Mouse (Mus musculus) testis, adult 2 months (tissue): Measurements from ENCODE around the gene Fam20c. TPM values are rescaled to one million over a fixed set of nuclear protein-coding genes. Genes with fewer than 3 reads are reported as not detected.

Source experiments
- H3K27ac ChIP-seq: fragments of 200-500 bp; 2 replicates; pipeline ENCODE4 v1.5.1; 2012; ENCODE audit warnings: low read depth, low read length; ENCODE audit not compliant: control insufficient read depth, insufficient read depth
- H3K27me3 ChIP-seq: fragments of 200-500 bp; 2 replicates; pipeline ENCODE4 v1.6.1; 2012; ENCODE audit warnings: mild to moderate bottlenecking, low read length, moderate library complexity; ENCODE audit not compliant: control insufficient read depth, insufficient read depth
- H3K36me3 ChIP-seq: fragments of 200-500 bp; 2 replicates; pipeline ENCODE4 v1.6.1; 2012; ENCODE audit warnings: mild to moderate bottlenecking, low read length; ENCODE audit not compliant: control insufficient read depth, insufficient read depth
- H3K4me1 ChIP-seq: fragments of 200-500 bp; 2 replicates; pipeline ENCODE4 v1.6.1; 2012; ENCODE audit warnings: low read length; ENCODE audit not compliant: control insufficient read depth, insufficient read depth
- H3K4me3 ChIP-seq: fragments of 200-500 bp; 2 replicates; pipeline ENCODE4 v1.5.1; 2012; ENCODE audit warnings: low read depth, mild to moderate bottlenecking, low read length, moderate library complexity, mixed read lengths; ENCODE audit not compliant: control insufficient read depth
- CTCF ChIP-seq: fragments of 200-500 bp; IDR thresholded peaks from 2 replicates; pipeline ENCODE4 v1.5.1; 2012; ENCODE audit warnings: low read depth, mild to moderate bottlenecking, inconsistent platforms, low read length, moderate library complexity; ENCODE audit not compliant: control insufficient read depth, insufficient read depth, insufficient replicate concordance
- POLR2A ChIP-seq: fragments of 200-500 bp; IDR thresholded peaks from 2 replicates; pipeline ENCODE4 v1.6.1; 2012; ENCODE audit warnings: low read depth, mild to moderate bottlenecking, inconsistent platforms, low read length, moderate library complexity; ENCODE audit not compliant: control insufficient read depth
- polyA plus RNA-seq: library from polyadenylated mRNA; depleted of rRNA; stranded (reverse); fragments of >200 nt; gene quantifications from 2 replicates; pipeline ENCODE4 v1.2.3, GENCODE M21; 2012

The Fam20c gene
- polyA plus RNA-seq, 1 experiment: 1.4 TPM

DNA sequence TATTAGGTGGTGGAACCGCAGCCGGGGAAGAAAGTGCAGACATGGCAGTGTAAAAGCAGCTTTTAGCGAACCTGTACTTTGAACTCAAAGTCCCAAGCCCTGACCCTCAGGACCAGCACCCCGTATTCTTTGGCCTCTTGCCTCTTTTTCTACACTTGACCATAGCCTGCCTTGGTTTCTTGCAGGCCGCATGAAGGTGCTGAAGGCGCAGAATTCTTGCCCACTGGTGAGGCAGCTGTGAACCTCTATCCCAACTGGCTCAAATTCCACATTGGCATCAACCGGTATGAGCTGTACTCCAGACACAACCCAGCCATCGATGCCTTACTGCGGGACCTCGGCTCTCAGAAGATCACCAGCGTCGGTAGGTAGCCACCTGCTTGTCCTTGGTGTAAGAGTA, 3.3 kb downstream of the Fam20c start:
- TF ChIP-seq POLR2A: no peak
- no peak for TF ChIP-seq CTCF
- no peaks in the 10 kb centered on the region for H3K36me3 ChIP-seq
- peaks cover 22% of the 10 kb centered on the region for H3K4me1 ChIP-seq
- no peak overlapping the region for H3K27ac ChIP-seq
- no peak overlapping the region for H3K4me3 ChIP-seq
- H3K27me3 ChIP-seq: no peaks in the 10 kb centered on the region; the same call in 1 of the 2 replicates

DNA sequence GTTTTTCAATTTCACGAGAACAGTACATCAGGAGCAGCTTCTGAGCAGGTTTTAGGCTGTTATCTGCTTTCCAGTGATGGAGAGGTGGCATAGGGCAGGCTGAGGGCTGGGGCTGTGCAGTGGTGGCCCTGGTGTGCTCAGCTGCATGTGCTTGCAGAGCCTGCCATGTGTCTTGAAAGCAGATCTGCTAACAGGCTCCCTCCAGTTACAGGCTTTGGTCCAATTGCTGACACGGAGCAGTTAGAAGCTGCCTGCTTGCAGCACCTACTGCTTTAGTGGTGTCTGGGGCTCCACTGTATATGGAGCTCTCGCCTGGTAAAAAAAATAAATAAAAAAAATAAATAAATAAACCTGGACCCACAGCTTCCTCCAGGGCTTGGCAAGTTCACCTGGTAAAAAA, 4.2 kb downstream of the Fam20c start:
- H3K27me3 ChIP-seq: no peaks in the 10 kb centered on the region; the same call in 1 of the 2 replicates

DNA sequence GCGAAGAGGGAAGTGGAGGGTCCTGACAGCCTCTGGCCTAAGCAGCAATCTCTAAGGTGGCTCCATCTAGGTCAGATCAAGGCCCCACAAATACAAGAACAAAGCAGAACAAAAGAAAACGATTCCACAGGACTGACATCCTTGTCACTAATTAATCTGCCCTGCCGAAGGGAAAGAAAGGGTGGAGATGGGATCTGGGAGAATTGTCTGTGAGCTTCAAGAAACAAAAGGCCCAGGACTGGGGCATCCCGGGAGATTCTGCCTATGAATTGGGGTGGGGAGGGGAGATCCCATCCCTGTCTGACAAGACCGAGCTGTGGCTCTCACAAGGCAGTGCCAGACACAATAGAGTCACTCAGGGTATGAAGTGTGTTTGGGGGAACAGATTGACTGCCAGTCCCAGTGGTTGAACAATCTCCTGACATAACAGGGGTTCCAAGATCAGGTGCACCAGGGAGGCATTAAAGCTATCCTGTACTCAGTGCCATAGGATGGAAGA, 7.6 kb downstream of the Fam20c start:
- no peak for TF ChIP-seq CTCF
- TF ChIP-seq POLR2A: no peak
- Histone ChIP-seq H3K27me3 (no peaks in the 10 kb centered on the region), H3K27ac (no peak overlapping the region), H3K36me3 (no peaks in the 10 kb centered on the region), H3K4me1 (no peaks in the 10 kb centered on the region), H3K4me3 (no peak overlapping the region)

More for the DNA sequence above, 4.2 kb downstream of the Fam20c start:
- H3K4me3 ChIP-seq: no peak overlapping the region
- no peak for TF ChIP-seq POLR2A
- no peak for TF ChIP-seq CTCF
- peaks cover 22% of the 10 kb centered on the region for H3K4me1 ChIP-seq
- no peaks in the 10 kb centered on the region for H3K36me3 ChIP-seq
- H3K27ac ChIP-seq: no peak overlapping the region

DNA sequence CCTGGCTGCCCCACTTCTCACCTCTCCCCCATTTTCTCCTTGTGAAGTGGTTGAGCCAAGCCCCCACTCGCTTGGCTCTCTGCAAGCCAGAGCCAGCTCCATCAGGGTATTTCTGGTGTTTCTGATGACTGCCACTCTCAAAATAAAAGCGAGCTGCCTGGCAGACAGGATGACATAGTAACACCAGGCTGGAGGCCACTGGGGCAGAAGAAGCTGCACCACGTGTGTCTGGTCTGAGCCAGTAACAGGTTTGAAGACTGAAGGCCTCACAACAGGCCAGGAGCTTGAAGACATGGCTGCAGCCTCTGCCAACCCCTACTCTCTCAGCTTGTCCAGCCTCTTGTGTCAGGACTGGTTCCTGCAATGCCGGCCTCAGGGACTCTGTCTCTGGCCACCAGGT, 8.0 kb downstream of the Fam20c start:
- no peak overlapping the region for H3K4me3 ChIP-seq
- no peaks in the 10 kb centered on the region for H3K36me3 ChIP-seq
- H3K27me3 ChIP-seq: no peaks in the 10 kb centered on the region
- no peaks in the 10 kb centered on the region for H3K4me1 ChIP-seq
- TF ChIP-seq POLR2A (no peak), CTCF (no peak)
- H3K27ac ChIP-seq: no peak overlapping the region

DNA sequence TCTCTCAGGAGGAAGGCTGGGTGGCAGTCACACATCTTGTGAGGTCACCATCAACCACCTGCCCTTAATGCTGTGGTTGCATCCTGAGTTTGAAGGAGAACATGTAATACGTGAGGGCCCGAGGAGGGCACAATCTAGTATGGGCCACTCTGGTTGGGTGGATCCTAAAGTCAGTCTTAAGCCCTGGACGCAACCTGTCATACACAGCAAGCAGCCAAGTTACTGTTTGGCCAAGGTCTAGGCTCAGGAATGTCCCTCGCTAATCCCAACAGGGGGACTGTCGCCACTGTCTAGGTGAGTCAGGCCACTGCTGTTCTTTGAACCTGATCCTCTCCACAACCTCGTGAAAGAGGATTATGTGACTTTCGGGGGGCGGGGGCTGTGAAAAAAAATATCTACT, 10.3 kb downstream of the Fam20c start:
- Histone ChIP-seq H3K27ac (no peak overlapping the region), H3K36me3 (no peaks in the 10 kb centered on the region), H3K4me3 (no peak overlapping the region), H3K4me1 (no peaks in the 10 kb centered on the region), H3K27me3 (no peaks in the 10 kb centered on the region)
- no peak for TF ChIP-seq POLR2A
- no peak for TF ChIP-seq CTCF

DNA sequence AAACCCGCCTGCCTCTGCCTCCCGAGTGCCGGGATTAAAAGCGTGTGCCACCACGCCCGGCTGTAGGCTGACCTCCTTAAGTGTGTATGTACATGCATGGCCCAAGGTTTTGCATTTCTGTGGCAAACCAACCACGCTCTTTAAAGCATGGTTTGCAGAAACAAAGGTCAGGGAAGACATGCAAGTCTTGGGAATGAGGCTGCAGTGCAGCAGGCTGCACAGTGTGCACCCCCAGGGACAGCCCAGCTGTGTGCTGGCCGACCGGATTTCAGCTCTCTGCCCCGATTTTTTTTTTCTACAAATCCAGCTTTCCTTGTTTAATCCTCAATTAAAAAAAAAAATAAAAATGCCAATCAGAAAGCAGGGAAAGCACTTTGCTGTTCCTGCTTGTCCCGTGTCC, 13.3 kb downstream of the Fam20c start:
- no peak overlapping the region for H3K27ac ChIP-seq
- no peak for TF ChIP-seq CTCF
- no peak for TF ChIP-seq POLR2A
- no peaks in the 10 kb centered on the region for H3K4me1 ChIP-seq
- no peak overlapping the region for H3K4me3 ChIP-seq
- H3K27me3 ChIP-seq: no peaks in the 10 kb centered on the region
- no peaks in the 10 kb centered on the region for H3K36me3 ChIP-seq

DNA sequence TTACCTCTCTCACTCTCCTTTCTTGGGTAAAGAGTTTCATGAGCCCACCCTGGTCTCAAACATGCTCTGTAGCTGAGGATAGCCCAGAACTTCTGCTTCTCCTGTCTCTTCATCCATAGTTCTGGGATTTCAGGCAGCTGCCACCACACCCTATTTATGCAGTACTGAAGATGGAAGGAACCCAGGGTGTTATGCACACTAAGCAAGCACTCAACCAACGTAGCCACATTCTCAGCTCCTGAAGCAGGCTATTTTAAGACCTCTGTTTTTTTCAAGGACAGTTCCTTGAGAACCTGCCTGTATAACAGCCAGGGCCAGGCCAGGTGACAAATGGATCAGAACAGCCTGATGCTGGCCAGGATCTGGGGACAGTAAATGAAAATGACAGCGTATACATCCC, 14.4 kb downstream of the Fam20c start:
- H3K4me3 ChIP-seq: no peak overlapping the region
- no peaks in the 10 kb centered on the region for H3K27me3 ChIP-seq
- no peaks in the 10 kb centered on the region for H3K36me3 ChIP-seq
- no peak for TF ChIP-seq CTCF
- no peak for TF ChIP-seq POLR2A
- no peak overlapping the region for H3K27ac ChIP-seq
- no peaks in the 10 kb centered on the region for H3K4me1 ChIP-seq

DNA sequence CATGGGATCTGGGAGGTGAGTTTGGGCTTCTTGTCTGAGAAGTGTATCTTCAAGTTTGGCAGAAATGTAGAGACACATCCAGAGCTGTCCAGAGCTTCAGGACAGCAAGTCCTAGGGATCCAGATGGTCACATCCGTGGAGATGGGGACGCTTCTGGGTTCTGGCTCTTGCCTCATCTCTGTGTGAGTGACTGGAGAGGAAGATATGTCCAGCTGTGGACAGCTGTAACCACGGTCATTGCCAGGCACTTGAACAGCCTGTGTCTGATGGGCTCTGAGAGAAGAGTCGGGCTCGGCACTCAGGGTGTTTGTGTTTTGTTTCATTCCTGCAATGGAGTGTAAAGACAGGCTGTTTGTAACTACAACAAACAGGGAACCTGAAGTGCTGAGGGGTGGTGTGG, 14.8 kb downstream of the Fam20c start:
- H3K4me1 ChIP-seq: no peaks in the 10 kb centered on the region
- H3K27ac ChIP-seq: no peak overlapping the region
- H3K27me3 ChIP-seq: no peaks in the 10 kb centered on the region
- H3K4me3 ChIP-seq: no peak overlapping the region
- no peaks in the 10 kb centered on the region for H3K36me3 ChIP-seq
- TF ChIP-seq CTCF: no peak
- TF ChIP-seq POLR2A: no peak
